Mouse (Mus musculus) inflammation-experienced regulatory T-cells, adult 6 months (primary cell): ENCODE measurements around the gene Bnipl. TPM values are rescaled to one million over a fixed set of nuclear protein-coding genes. Genes with fewer than 3 reads are reported as not detected.

Experiments used
- ATAC-seq: one replicate; pipeline ENCODE4 v1.8.0; 2017
- polyA plus RNA-seq, 3 experiments: library from polyadenylated mRNA; unstranded; fragments of 100-300 nt; shearing (Covaris generic); gene quantifications; one replicate each; pipeline ENCODE4 v1.2.1; 2017

Bnipl gene
- polyA plus RNA-seq, 3 experiments from 2014 or later = 0.52 TPM; not detected in 2

GRCm38 (mm10) chr3:95210585-95210984, 40.4 kb downstream of the Bnipl start:
- no peak for ATAC-seq

- ATAC-seq = no peak
These were observed 42.7 kb downstream of the Bnipl start for GRCm38 (mm10) chr3:95208286-95208685.

- ATAC-seq = no peak
These were observed 47.1 kb downstream of the Bnipl start for GRCm38 (mm10) chr3:95203880-95204279.

GRCm38 (mm10) chr3:95200562-95200961, 50.4 kb downstream of the Bnipl start:
- no peak for ATAC-seq

GRCm38 (mm10) chr3:95200132-95200531, 50.9 kb downstream of the Bnipl start:
- no peak for ATAC-seq

- no peak for ATAC-seq
These were observed 51.9 kb downstream of the Bnipl start for GRCm38 (mm10) chr3:95199101-95199500.

GRCm38 (mm10) chr3:95195772-95196171, 55.2 kb downstream of the Bnipl start:
- ATAC-seq = no peak

GRCm38 (mm10) chr3:95194721-95195135, 56.3 kb downstream of the Bnipl start:
- no peak for ATAC-seq

Other genes with a start within 250 kb of the Bnipl start
- 10 to 100 TPM; 12.2 to 16.5 (median 12.4) TPM for gene Zfp687, start 235.7 kb downstream of the Bnipl start, polyA plus RNA-seq
- 100 to 1,000 TPM; 175 to 191 (median 181) TPM for gene Psmd4, start 208.6 kb downstream of the Bnipl start, polyA plus RNA-seq
- gene Pip5k1a, start 144.3 kb downstream of the Bnipl start, polyA plus RNA-seq = 10 to 100 TPM; 16.7 to 22.4 (median 17.6) TPM
- 10 to 100 TPM; 64.0 to 70.0 (median 66.7) TPM for gene Vps72, start 140.2 kb downstream of the Bnipl start, polyA plus RNA-seq
- gene Tmod4, start 126.7 kb downstream of the Bnipl start, polyA plus RNA-seq = 1 to 10 TPM; 1.8 to 2.5 (median 2.1) TPM
- 100 to 1,000 TPM in 2 of 3 experiments, 10 to 100 TPM in 1; 81.4 to 113 (median 106) TPM for gene Scnm1, start 117.2 kb downstream of the Bnipl start, polyA plus RNA-seq
- gene Lysmd1, start 117.1 kb downstream of the Bnipl start, polyA plus RNA-seq = 10 to 100 TPM; 14.6 to 32.0 (median 30.8) TPM
- gene Tnfaip8l2, start 108.8 kb downstream of the Bnipl start, polyA plus RNA-seq = 100 to 1,000 TPM; 180 to 236 (median 220) TPM
- under 1 TPM in 1 of 3 experiments, not detected in 2; 0.16 TPM for gene Sema6c, start 90.7 kb downstream of the Bnipl start, polyA plus RNA-seq
- gene Gabpb2, start 33.3 kb downstream of the Bnipl start, polyA plus RNA-seq = 10 to 100 TPM; 28.0 to 52.1 (median 31.8) TPM
- gene Cdc42se1, start 22.5 kb downstream of the Bnipl start, polyA plus RNA-seq = 100 to 1,000 TPM; 179 to 293 (median 202) TPM
- gene Mllt11, start 19.0 kb downstream of the Bnipl start, polyA plus RNA-seq = 10 to 100 TPM; 17.5 to 21.6 (median 18.8) TPM
- under 1 TPM; 0.49 to 0.94 (median 0.85) TPM for gene Gm128, start 9.6 kb downstream of the Bnipl start, polyA plus RNA-seq
- 10 to 100 TPM; 17.8 to 18.5 (median 18.3) TPM for gene Mindy1, start 30.2 kb upstream of the Bnipl start, polyA plus RNA-seq
- 10 to 100 TPM in 1 of 3 experiments, 1 to 10 TPM in 2; 7.5 to 11.0 (median 8.8) TPM for gene Prune1, start 30.9 kb upstream of the Bnipl start, polyA plus RNA-seq
- under 1 TPM; 0.64 to 0.92 (median 0.91) TPM for gene Anxa9, start 56.0 kb upstream of the Bnipl start, polyA plus RNA-seq
- gene Cers2, start 63.6 kb upstream of the Bnipl start, polyA plus RNA-seq = 100 to 1,000 TPM; 151 to 215 (median 154) TPM
- gene Setdb1, start 106.0 kb upstream of the Bnipl start, polyA plus RNA-seq = 10 to 100 TPM; 16.9 to 24.2 (median 18.5) TPM
- gene 4930558C23Rik, start 151.6 kb upstream of the Bnipl start, polyA plus RNA-seq = not detected
- gene Arnt, start 183.2 kb upstream of the Bnipl start, polyA plus RNA-seq = 10 to 100 TPM; 33.1 to 43.5 (median 36.8) TPM
- gene Ctsk, start 248.1 kb upstream of the Bnipl start, polyA plus RNA-seq = under 1 TPM in 1 of 3 experiments, not detected in 2; 0.44 TPM